Mouse (Mus musculus): ENCODE measurements around the gene Emg1. TPM values are rescaled to one million over a fixed set of nuclear protein-coding genes. Genes with fewer than 3 reads are reported as not detected.

Emg1 gene
- polyA plus RNA-seq, 1 experiment from 2014 or later, result 171 TPM

DNA sequence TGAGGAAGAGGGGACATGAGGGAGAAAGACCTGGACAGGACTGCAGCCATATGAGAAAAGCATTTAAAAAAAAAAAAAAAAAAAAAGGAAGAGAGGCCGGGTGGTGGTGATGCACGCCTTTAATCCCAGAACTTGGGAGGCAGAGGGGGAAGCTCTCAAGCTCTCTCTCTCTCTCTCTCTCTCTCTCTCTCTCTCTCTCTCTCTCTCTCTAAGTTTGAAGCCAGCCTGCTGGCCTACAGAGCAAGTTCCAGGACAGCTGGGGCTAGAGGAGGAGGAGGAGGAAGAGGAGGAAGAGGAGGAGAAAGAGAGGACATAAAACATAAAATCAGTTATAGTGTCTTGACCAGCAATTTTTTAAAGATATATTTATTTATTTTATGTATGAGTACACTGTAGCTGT lies 53.9 kb downstream of the Emg1 start:
- H3K4me3 ChIP-seq (replicated peaks), result no peak overlapping the region
- H3K4me2 ChIP-seq (replicated peaks), result no peak overlapping the region
- H3K9me3 ChIP-seq (replicated peaks), result no peaks in the 10 kb centered on the region
- no peaks in the 10 kb centered on the region for H3K36me3 ChIP-seq
- no peak overlapping the region for H3K27ac ChIP-seq (replicated peaks)
- H3K9ac ChIP-seq, result no peak overlapping the region
- no peak for ATAC-seq (ENCODE audit: insufficient number of reproducible peaks, low FRiP score, low TSS enrichment, low read depth)
- H3K27me3 ChIP-seq, result no peaks in the 10 kb centered on the region
- H3K4me1 ChIP-seq, result no peaks in the 10 kb centered on the region
- 65% methylated on average over 2 of the region's 2 CpGs for WGBS

GRCm38 (mm10) chr6:124655893-124656292 lies 56.1 kb downstream of the Emg1 start:
- Histone ChIP-seq H3K36me3 (no peaks in the 10 kb centered on the region), H3K4me1 (no peaks in the 10 kb centered on the region), H3K4me3 (replicated peaks) (no peak overlapping the region), H3K27me3 (no peaks in the 10 kb centered on the region), H3K27ac (replicated peaks) (no peak overlapping the region), H3K4me2 (replicated peaks) (no peak overlapping the region), H3K9ac (no peak overlapping the region), H3K9me3 (replicated peaks) (no peaks in the 10 kb centered on the region)
- ATAC-seq (ENCODE audit: insufficient number of reproducible peaks, low FRiP score, low TSS enrichment, low read depth), result no peak
- WGBS, result 48% methylated on average over 6 of the region's 6 CpGs

MicroRNAs within 50 kb of the gene (microRNA counts, 519-probe panel; counts per million panel counts)
- 3,287 counts per million, percentile 79 among the panel's probes with 10 or more counts for microRNA mmu-miR-141
- 3,782 counts per million, percentile 88 among the panel's probes with 10 or more counts for microRNA mmu-miR-200c

Small RNA genes within 50 kb of the gene (microRNA-seq; reads per million reads assigned to microRNA genes)
- gene Mir141 (ENCODE audit: borderline number of aligned reads), result 1,593 reads per million, percentile 81 among the genes with 10 or more reads in this experiment
- gene Mir200c (ENCODE audit: borderline number of aligned reads), result 11,995 reads per million, percentile 95 among the genes with 10 or more reads in this experiment

Other genes starting within 250 kb of the Emg1 start
- gene Clstn3, start 247.4 kb downstream of the Emg1 start, polyA plus RNA-seq (2015; fragmentation: Nextera tagmentation; extraction: Ambion mirVana), result 8.2 and 9.0 TPM in 2 replicates
- gene C1rl, start 219.1 kb downstream of the Emg1 start, polyA plus RNA-seq (2015; fragmentation: Nextera tagmentation; extraction: Ambion mirVana), result 0.47 and 0.67 TPM in 2 replicates
- 5.1 and 6.1 TPM in 2 replicates for gene C1ra, start 199.8 kb downstream of the Emg1 start, polyA plus RNA-seq (2015; fragmentation: Nextera tagmentation; extraction: Ambion mirVana)
- gene C1s1, start 169.8 kb downstream of the Emg1 start, polyA plus RNA-seq (2015; fragmentation: Nextera tagmentation; extraction: Ambion mirVana), result 5.7 and 9.0 TPM in 2 replicates
- not detected in 2 replicates for gene C1rb, start 141.9 kb downstream of the Emg1 start, polyA plus RNA-seq (2015; fragmentation: Nextera tagmentation; extraction: Ambion mirVana)
- gene C1s2, start 76.1 kb downstream of the Emg1 start, polyA plus RNA-seq (2015; fragmentation: Nextera tagmentation; extraction: Ambion mirVana), result 0.14 and 0.21 TPM in 2 replicates
- gene Lpcat3, start 49.2 kb downstream of the Emg1 start, polyA plus RNA-seq (2015; fragmentation: Nextera tagmentation; extraction: Ambion mirVana), result 56.0 and 56.1 TPM in 2 replicates
- 301 and 317 TPM in 2 replicates for gene Phb2, start 158 bp upstream of the Emg1 start, polyA plus RNA-seq (2015; fragmentation: Nextera tagmentation; extraction: Ambion mirVana)
- gene Ptpn6, start 26.5 kb upstream of the Emg1 start, polyA plus RNA-seq (2015; fragmentation: Nextera tagmentation; extraction: Ambion mirVana), result 19.9 and 20.2 TPM in 2 replicates
- gene Grcc10, start 29.2 kb upstream of the Emg1 start, polyA plus RNA-seq (2015; fragmentation: Nextera tagmentation; extraction: Ambion mirVana), result 416 TPM in 2 replicates
- not detected in 2 replicates for gene Gm45234, start 43.8 kb upstream of the Emg1 start, polyA plus RNA-seq (2015; fragmentation: Nextera tagmentation; extraction: Ambion mirVana)
- gene Atn1, start 44.3 kb upstream of the Emg1 start, polyA plus RNA-seq (2015; fragmentation: Nextera tagmentation; extraction: Ambion mirVana), result 20.1 and 21.0 TPM in 2 replicates
- 11.8 and 12.7 TPM in 2 replicates for gene Eno2, start 57.5 kb upstream of the Emg1 start, polyA plus RNA-seq (2015; fragmentation: Nextera tagmentation; extraction: Ambion mirVana)
- gene Lrrc23, start 67.5 kb upstream of the Emg1 start, polyA plus RNA-seq (2015; fragmentation: Nextera tagmentation; extraction: Ambion mirVana), result 26.7 and 47.5 TPM in 2 replicates
- 16.4 and 17.5 TPM in 2 replicates for gene Spsb2, start 96.5 kb upstream of the Emg1 start, polyA plus RNA-seq (2015; fragmentation: Nextera tagmentation; extraction: Ambion mirVana)
- 779 and 809 TPM in 2 replicates for gene Tpi1, start 102.1 kb upstream of the Emg1 start, polyA plus RNA-seq (2015; fragmentation: Nextera tagmentation; extraction: Ambion mirVana)
- 140 and 141 TPM in 2 replicates for gene Usp5, start 117.3 kb upstream of the Emg1 start, polyA plus RNA-seq (2015; fragmentation: Nextera tagmentation; extraction: Ambion mirVana)
- 128 and 138 TPM in 2 replicates for gene Cdca3, start 117.4 kb upstream of the Emg1 start, polyA plus RNA-seq (2015; fragmentation: Nextera tagmentation; extraction: Ambion mirVana)
- gene Gnb3, start 128.1 kb upstream of the Emg1 start, polyA plus RNA-seq (2015; fragmentation: Nextera tagmentation; extraction: Ambion mirVana), result 2.0 and 2.1 TPM in 2 replicates
- 55.9 and 57.6 TPM in 2 replicates for gene P3h3, start 145.6 kb upstream of the Emg1 start, polyA plus RNA-seq (2015; fragmentation: Nextera tagmentation; extraction: Ambion mirVana)
- 2.6 and 3.4 TPM in 2 replicates for gene Gpr162, start 151.8 kb upstream of the Emg1 start, polyA plus RNA-seq (2015; fragmentation: Nextera tagmentation; extraction: Ambion mirVana)
- gene Cd4, start 176.0 kb upstream of the Emg1 start, polyA plus RNA-seq (2015; fragmentation: Nextera tagmentation; extraction: Ambion mirVana), result 0.36 and 0.60 TPM in 2 replicates
- 2.8 and 4.0 TPM in 2 replicates for gene Lag3, start 199.5 kb upstream of the Emg1 start, polyA plus RNA-seq (2015; fragmentation: Nextera tagmentation; extraction: Ambion mirVana)
- 355 and 368 TPM in 2 replicates for gene Ptms, start 207.9 kb upstream of the Emg1 start, polyA plus RNA-seq (2015; fragmentation: Nextera tagmentation; extraction: Ambion mirVana)
- gene Mlf2, start 219.2 kb upstream of the Emg1 start, polyA plus RNA-seq (2015; fragmentation: Nextera tagmentation; extraction: Ambion mirVana), result 373 and 388 TPM in 2 replicates